Mouse (Mus musculus) E14TG2a.4 (cell line): ENCODE data around the gene Adgrl3.

Source experiments
- CTCF ChIP-seq: conservative IDR thresholded peaks from 2 replicates; pipeline ENCODE4 v1.5.1; 2014; ENCODE audit warnings: low read length
- NANOG ChIP-seq: IDR thresholded peaks from 2 replicates; pipeline ENCODE4 v1.6.1; 2014; ENCODE audit warnings: borderline replicate concordance, low read length, mixed read lengths
- POU5F1 ChIP-seq: IDR thresholded peaks from 2 replicates; pipeline ENCODE4 v1.6.1; 2014; ENCODE audit warnings: low read length, borderline replicate concordance

DNA sequence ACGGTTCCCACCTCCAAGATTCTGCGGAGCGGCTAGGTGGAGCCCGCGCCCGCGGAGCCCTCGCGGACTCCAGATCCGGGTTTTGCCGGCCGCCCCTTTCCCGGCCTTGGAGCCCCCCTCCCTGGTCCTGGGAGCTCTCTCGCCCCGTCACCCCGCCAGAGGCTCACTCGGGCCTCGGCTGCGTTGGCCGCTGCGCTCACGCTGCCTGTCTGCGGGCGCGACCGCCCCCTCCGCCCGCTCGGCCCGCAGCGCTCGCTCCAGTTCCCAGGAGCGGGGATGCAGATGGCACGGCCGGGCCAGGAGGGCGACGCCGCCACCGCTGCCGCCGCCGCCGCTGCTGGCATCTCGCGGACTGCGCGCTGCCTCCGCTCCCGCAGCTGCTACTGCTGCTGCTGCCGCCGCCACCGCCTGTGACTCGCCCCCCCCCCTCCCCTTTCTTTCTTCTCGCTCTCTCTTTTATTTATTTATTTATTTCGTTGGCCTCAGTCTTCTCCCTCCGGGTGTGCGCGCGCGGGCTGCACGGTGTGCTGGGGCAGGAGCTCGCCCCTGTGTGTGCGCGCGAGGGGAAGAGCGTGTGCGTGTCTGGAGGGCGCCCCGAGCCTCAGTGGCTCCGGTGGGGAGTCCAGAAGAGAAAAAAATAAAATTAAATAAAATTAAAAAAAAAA is at the start of gene Adgrl3:
- TF ChIP-seq CTCF (no peak), POU5F1 (no peak), NANOG (no peak)
